ENCODE assay signal across 9 mouse cellular contexts in genomic region chr19:45058841-45059240, GRCm38 (mm10). TPM values are rescaled to one million over a fixed set of nuclear protein-coding genes. Genes with fewer than 3 reads are reported as not detected.
A peak's percentile ranks its signal among the peaks of the same experiment; 100 is the strongest.
DNase-seq lines count a peak whose midpoint lies in the region; ATAC-seq and TF ChIP-seq lines count a peak whose summit lies in the region.
"Had no signal": no experiment of that assay in that cellular context is flagged by ENCODE, and none has a peak within 500 bp of the region (broad histone marks: within the 10 kb centered on the region; RNA-seq: fewer than 3 reads in every experiment).

No protein-coding gene starts in this region.

- peak overlapping the region; percentile 64 for H3K4me3 ChIP-seq in lung, adult 2 months (replicated peaks; ENCODE audit: extremely low read depth, low read depth, low read length)
- H3K4me3 ChIP-seq in embryonic facial prominence, embryonic 15.5 days (replicated peaks), result peak overlapping the region; percentile 60
- peak overlapping the region; percentile 67 for H3K4me3 ChIP-seq in limb, embryonic 10.5 days
- H3K4me3 ChIP-seq in neural tube, embryonic 14.5 days (ENCODE audit: low read depth, low read length), result peak overlapping the region; percentile 39

- H3K27ac ChIP-seq in embryonic facial prominence, embryonic 15.5 days (replicated peaks), result peak overlapping the region; percentile 97
- H3K27ac ChIP-seq in limb, embryonic 10.5 days, result peak overlapping the region; percentile 95
- peak overlapping the region; percentile 97 for H3K27ac ChIP-seq in neural tube, embryonic 14.5 days (ENCODE audit: low read depth, low read length)

- no peak for ATAC-seq in embryonic facial prominence, embryonic 15.5 days (ENCODE audit: insufficient number of reproducible peaks, low FRiP score, low TSS enrichment, low read depth)
- no peak; the same call in 1 of the 2 replicates for ATAC-seq in neural tube, embryonic 14.5 days (ENCODE audit: low read depth)

- H3K4me1 ChIP-seq in lung, adult 2 months (ENCODE audit: control insufficient read depth, insufficient read depth, low read length), result peaks cover 13% of the 10 kb centered on the region
- H3K4me1 ChIP-seq in embryonic facial prominence, embryonic 15.5 days, result peaks cover 36% of the 10 kb centered on the region
- peaks cover 25% of the 10 kb centered on the region for H3K4me1 ChIP-seq in limb, embryonic 10.5 days
- H3K4me1 ChIP-seq in neural tube, embryonic 14.5 days (ENCODE audit: control insufficient read depth, insufficient read depth, low read length), result peaks cover 19% of the 10 kb centered on the region; the same call in 1 of the 2 replicates

- peak; percentile 37 for DNase-seq in lung, adult 2 months
- no peak for DNase-seq in lung, postnatal 4 days
- DNase-seq in limb, embryonic 10.5 days (ENCODE audit: low spot score), result no peak
- DNase-seq in right cerebral cortex, postnatal 36 days (ENCODE audit: low spot score in 2 of 2), result no peak
- no peak for DNase-seq in adrenal gland, postnatal 25 days
- DNase-seq in kidney, postnatal 14 days, result no peak

- 0 out of 2 replicates have a peak, but pooled peaks cover 6% of the 10 kb centered on the region for H3K36me3 ChIP-seq in embryonic facial prominence, embryonic 15.5 days
- H3K36me3 ChIP-seq in limb, embryonic 10.5 days, result 0 out of 2 replicates have a peak, but pooled peaks cover 2% of the 10 kb centered on the region
- H3K36me3 ChIP-seq in neural tube, embryonic 14.5 days (ENCODE audit: control insufficient read depth, insufficient read depth, low read length), result 0 out of 2 replicates have a peak, but pooled peaks cover 8% of the 10 kb centered on the region

- H3K9ac ChIP-seq in embryonic facial prominence, embryonic 15.5 days, result peak overlapping the region; percentile 72
- H3K9ac ChIP-seq in neural tube, embryonic 14.5 days (replicated peaks; ENCODE audit: low read depth, low read length), result peak overlapping the region; percentile 63

- no peaks in the 10 kb centered on the region for H3K9me3 ChIP-seq in embryonic facial prominence, embryonic 15.5 days (replicated peaks)
- H3K9me3 ChIP-seq in limb, embryonic 10.5 days (replicated peaks), result no peaks in the 10 kb centered on the region
- H3K9me3 ChIP-seq in neural tube, embryonic 14.5 days (ENCODE audit: control insufficient read depth, low read length), result no peaks in the 10 kb centered on the region

- peaks cover 2% of the 10 kb centered on the region for H3K27me3 ChIP-seq in embryonic facial prominence, embryonic 15.5 days
- peaks cover 7% of the 10 kb centered on the region for H3K27me3 ChIP-seq in limb, embryonic 10.5 days (ENCODE audit: low read depth, poor library complexity, severe bottlenecking)
- no peaks in the 10 kb centered on the region for H3K27me3 ChIP-seq in neural tube, embryonic 14.5 days (ENCODE audit: control insufficient read depth, insufficient read depth, low read length)

- TF ChIP-seq CTCF in lung, adult 2 months (IDR thresholded peaks at IDR 0.05; ENCODE audit: insufficient read depth, low read length), result no peak

- 1% methylated on average over 14 of the region's 14 CpGs for WGBS in lung, adult 2 months
- under 1% methylated on average over 14 of the region's 14 CpGs for WGBS in embryonic facial prominence, embryonic 15.5 days
- 2% methylated on average over 14 of the region's 14 CpGs for WGBS in limb, embryonic 10.5 days
- WGBS in neural tube, embryonic 14.5 days, result under 1% methylated on average over 14 of the region's 14 CpGs

- TF ChIP-seq POLR2A in lung, adult 2 months (IDR thresholded peaks at IDR 0.05; ENCODE audit: borderline replicate concordance, extremely low read depth, low read depth, low read length), result no peak

- H3K4me2 ChIP-seq in embryonic facial prominence, embryonic 15.5 days (replicated peaks), result peak overlapping the region; percentile 75
- peak overlapping the region; percentile 57 for H3K4me2 ChIP-seq in neural tube, embryonic 14.5 days (ENCODE audit: low read depth, low read length)

RNA-seq across cellular contexts. Expression of gene Sfxn3, which starts 11.5 kb away (rescaled TPM):
- polyA plus RNA-seq in lung, adult 2 months (2012; rRNA removed), result 61.8 and 84.2 TPM in 2 replicates
- polyA plus RNA-seq in embryonic facial prominence, embryonic 15.5 days (2015; fragmentation: Nextera tagmentation; extraction: Ambion mirVana), result 37.4 and 41.3 TPM in 2 replicates
- polyA plus RNA-seq in limb, embryonic 10.5 days (2016; fragmentation: Nextera tagmentation; extraction: Ambion mirVana), result 4.6 and 8.4 TPM in 2 replicates
- 73.7 and 79.6 TPM in 2 replicates for polyA plus RNA-seq in neural tube, embryonic 14.5 days (2014; fragmentation: Nextera tagmentation; extraction: Ambion mirVana)
- total RNA-seq in adrenal gland, postnatal 25 days (2021), result 49.3 and 65.0 TPM in 2 replicates

RNA-seq across cellular contexts. Expression of gene Pdzd7, which starts 13.3 kb away (rescaled TPM):
- 0.64 and 1.2 TPM in 2 replicates for polyA plus RNA-seq in lung, adult 2 months (2012; rRNA removed)
- polyA plus RNA-seq in embryonic facial prominence, embryonic 15.5 days (2015; fragmentation: Nextera tagmentation; extraction: Ambion mirVana), result 0.68 and 0.75 TPM in 2 replicates
- 0.20 and 0.28 TPM in 2 replicates for polyA plus RNA-seq in limb, embryonic 10.5 days (2016; fragmentation: Nextera tagmentation; extraction: Ambion mirVana)
- 2.3 and 2.5 TPM in 2 replicates for polyA plus RNA-seq in neural tube, embryonic 14.5 days (2014; fragmentation: Nextera tagmentation; extraction: Ambion mirVana)
- total RNA-seq in adrenal gland, postnatal 25 days (2021), result 0.52 TPM in 1 of 2 replicates, not detected in the other
- total RNA-seq: monocyte, adult 5-6 weeks had no signal

RNA-seq across cellular contexts. Expression of gene Kazald1, which starts 16.2 kb away (rescaled TPM):
- 10.4 and 11.0 TPM in 2 replicates for polyA plus RNA-seq in lung, adult 2 months (2012; rRNA removed)
- polyA plus RNA-seq in embryonic facial prominence, embryonic 15.5 days (2015; fragmentation: Nextera tagmentation; extraction: Ambion mirVana), result 58.2 and 59.1 TPM in 2 replicates
- polyA plus RNA-seq in limb, embryonic 10.5 days (2016; fragmentation: Nextera tagmentation; extraction: Ambion mirVana), result 1.0 and 1.5 TPM in 2 replicates
- 1.2 and 2.1 TPM in 2 replicates for polyA plus RNA-seq in neural tube, embryonic 14.5 days (2014; fragmentation: Nextera tagmentation; extraction: Ambion mirVana)
- 3.9 and 5.6 TPM in 2 replicates for total RNA-seq in adrenal gland, postnatal 25 days (2021)

RNA-seq across cellular contexts. Expression of gene Lzts2, which starts 44.6 kb away (rescaled TPM):
- polyA plus RNA-seq in lung, adult 2 months (2012; rRNA removed), result 143 TPM in 2 replicates
- 75.8 and 80.5 TPM in 2 replicates for polyA plus RNA-seq in embryonic facial prominence, embryonic 15.5 days (2015; fragmentation: Nextera tagmentation; extraction: Ambion mirVana)
- polyA plus RNA-seq in limb, embryonic 10.5 days (2016; fragmentation: Nextera tagmentation; extraction: Ambion mirVana), result 87.5 and 90.8 TPM in 2 replicates
- 16.1 and 20.3 TPM in 2 replicates for polyA plus RNA-seq in neural tube, embryonic 14.5 days (2014; fragmentation: Nextera tagmentation; extraction: Ambion mirVana)
- total RNA-seq in adrenal gland, postnatal 25 days (2021), result 83.2 and 101 TPM in 2 replicates
- total RNA-seq: monocyte, adult 5-6 weeks had no signal

RNA-seq across cellular contexts. Expression of gene Mrpl43, which starts 52.6 kb away (rescaled TPM):
- polyA plus RNA-seq in lung, adult 2 months (2012; rRNA removed), result 50.1 and 78.0 TPM in 2 replicates
- polyA plus RNA-seq in embryonic facial prominence, embryonic 15.5 days (2015; fragmentation: Nextera tagmentation; extraction: Ambion mirVana), result 73.1 and 77.3 TPM in 2 replicates
- 69.8 and 75.3 TPM in 2 replicates for polyA plus RNA-seq in limb, embryonic 10.5 days (2016; fragmentation: Nextera tagmentation; extraction: Ambion mirVana)
- 82.0 and 88.0 TPM in 2 replicates for polyA plus RNA-seq in neural tube, embryonic 14.5 days (2014; fragmentation: Nextera tagmentation; extraction: Ambion mirVana)
- total RNA-seq in adrenal gland, postnatal 25 days (2021), result 47.9 and 53.7 TPM in 2 replicates
